Mouse (Mus musculus) thymus, adult 2 months (tissue): ENCODE results near the gene Rpl26. TPM values are rescaled to one million over a fixed set of nuclear protein-coding genes. Genes with fewer than 3 reads are reported as not detected.

ENCODE experiments used
- DNase-seq: peaks from one replicate; pipeline ENCODE4 v3.0.0; 2021
- H3K27ac ChIP-seq: fragments of 200-500 bp; 2 replicates; pipeline ENCODE4 v1.5.1; 2012; ENCODE audit warnings: low read length, control low read depth; ENCODE audit not compliant: control insufficient read depth, insufficient read depth
- H3K27me3 ChIP-seq: fragments of 200-500 bp; 2 replicates; pipeline ENCODE4 v1.6.1; 2012; ENCODE audit warnings: mild to moderate bottlenecking, low read length, moderate library complexity, mixed read lengths; ENCODE audit not compliant: control insufficient read depth, insufficient read depth
- H3K36me3 ChIP-seq: fragments of 200-500 bp; 2 replicates; pipeline ENCODE4 v1.6.1; 2012; ENCODE audit warnings: mild to moderate bottlenecking, low read length, moderate library complexity; ENCODE audit not compliant: control insufficient read depth, insufficient read depth
- H3K4me1 ChIP-seq: fragments of 200-500 bp; replicated peaks from 2 replicates; pipeline ENCODE4 v1.6.1; 2012; ENCODE audit warnings: low read length; ENCODE audit not compliant: control insufficient read depth, insufficient read depth
- H3K4me3 ChIP-seq: fragments of 200-500 bp; 2 replicates; pipeline ENCODE4 v1.5.1; 2012; ENCODE audit warnings: mild to moderate bottlenecking, low read length, control low read depth, moderate library complexity; ENCODE audit not compliant: control insufficient read depth, insufficient read depth
- CTCF ChIP-seq: fragments of 200-500 bp; IDR thresholded peaks from 2 replicates; pipeline ENCODE4 v1.5.1; 2012; ENCODE audit warnings: mild to moderate bottlenecking, control low read depth, low read length, moderate library complexity, borderline replicate concordance; ENCODE audit not compliant: control insufficient read depth, poor library complexity, insufficient read depth; ENCODE audit errors: extremely low read depth
- POLR2A ChIP-seq: fragments of 200-500 bp; IDR thresholded peaks from 2 replicates; pipeline ENCODE4 v1.6.1; 2012; ENCODE audit warnings: mild to moderate bottlenecking, low read length, control low read depth, moderate library complexity; ENCODE audit not compliant: control insufficient read depth, poor library complexity, insufficient read depth; ENCODE audit errors: extremely low read depth
- WGBS: fragments of 180-500 bp; shearing (Covaris S2); methylation state at CpG from one replicate; pipeline ENCODE4 v1.1.7; 2018; 5-methylcytosine and 5-hydroxymethylcytosine counted together
- polyA plus RNA-seq: library from polyadenylated mRNA; depleted of rRNA; stranded (reverse); fragments of >200 nt; gene quantifications from 2 replicates; pipeline ENCODE4 v1.2.3, GENCODE M21; 2012; rRNA removed

The Rpl26 gene
- polyA plus RNA-seq, 1 experiment, result 1,133 TPM

- DNase-seq, result no peak
- no peaks in the 10 kb centered on the region for H3K36me3 ChIP-seq
- H3K27me3 ChIP-seq, result no peaks in the 10 kb centered on the region
- H3K4me3 ChIP-seq, result no peak overlapping the region
- TF ChIP-seq CTCF (no peak), POLR2A (no peak)
- WGBS, result 80% methylated on average over 15 of the region's 16 CpGs
- H3K4me1 ChIP-seq, result no peaks in the 10 kb centered on the region
- H3K27ac ChIP-seq, result no peak overlapping the region
Observed at GRCm38 (mm10) chr11:68946806-68947440, 45.5 kb downstream of the Rpl26 start.

- Histone ChIP-seq H3K4me3 (no peak overlapping the region), H3K27me3 (no peaks in the 10 kb centered on the region)
- 90% methylated on average over 12 of the region's 12 CpGs for WGBS
Observed at GRCm38 (mm10) chr11:68947542-68947993, 46.2 kb downstream of the Rpl26 start.

GRCm38 (mm10) chr11:68953903-68954302 lies 52.5 kb downstream of the Rpl26 start:
- no peaks in the 10 kb centered on the region for H3K36me3 ChIP-seq
- H3K27ac ChIP-seq, result no peak overlapping the region
- peaks cover 13% of the 10 kb centered on the region for H3K4me1 ChIP-seq
- H3K27me3 ChIP-seq, result no peaks in the 10 kb centered on the region
- 59% methylated on average over 13 of the region's 13 CpGs for WGBS
- H3K4me3 ChIP-seq, result no peak overlapping the region
- TF ChIP-seq CTCF (no peak), POLR2A (no peak)
- no peak for DNase-seq

More at GRCm38 (mm10) chr11:68947542-68947993, 46.2 kb downstream of the Rpl26 start:
- H3K4me1 ChIP-seq, result no peaks in the 10 kb centered on the region
- H3K27ac ChIP-seq, result no peak overlapping the region
- TF ChIP-seq POLR2A (no peak), CTCF (no peak)
- H3K36me3 ChIP-seq, result no peaks in the 10 kb centered on the region
- DNase-seq, result no peak

GRCm38 (mm10) chr11:68954408-68954807 lies 53.0 kb downstream of the Rpl26 start:
- no peaks in the 10 kb centered on the region for H3K36me3 ChIP-seq
- no peaks in the 10 kb centered on the region for H3K27me3 ChIP-seq
- DNase-seq, result no peak
- peak overlapping the region; percentile 30; the same call in 1 of the 2 replicates for H3K4me3 ChIP-seq
- no peak overlapping the region for H3K27ac ChIP-seq
- TF ChIP-seq POLR2A (no peak), CTCF (0 out of 2 replicates have a peak, but pooled peaks have one; percentile 15)
- H3K4me1 ChIP-seq, result peaks cover 15% of the 10 kb centered on the region
- 24% methylated on average over 17 of the region's 17 CpGs for WGBS

- Histone ChIP-seq H3K27me3 (no peaks in the 10 kb centered on the region), H3K4me3 (no peak overlapping the region), H3K36me3 (no peaks in the 10 kb centered on the region), H3K4me1 (peaks cover 15% of the 10 kb centered on the region), H3K27ac (no peak overlapping the region)
- DNase-seq, result no peak
- 76% methylated on average over 5 of the region's 5 CpGs for WGBS
- TF ChIP-seq CTCF, result no peak
- TF ChIP-seq POLR2A, result no peak
Observed at GRCm38 (mm10) chr11:68955473-68955872, 54.1 kb downstream of the Rpl26 start.

GRCm38 (mm10) chr11:68956107-68956506 lies 54.7 kb downstream of the Rpl26 start:
- Histone ChIP-seq H3K36me3 (no peaks in the 10 kb centered on the region), H3K4me1 (peaks cover 15% of the 10 kb centered on the region), H3K27ac (no peak overlapping the region), H3K4me3 (no peak overlapping the region), H3K27me3 (no peaks in the 10 kb centered on the region)
- no peak for DNase-seq
- no peak for TF ChIP-seq CTCF
- TF ChIP-seq POLR2A, result no peak
- WGBS, result 88% methylated on average over 3 of the region's 3 CpGs

Other genes with a start within 250 kb of the Rpl26 start
- gene Myh10, start 210.0 kb upstream of the Rpl26 start, polyA plus RNA-seq, result 5.6 and 5.7 TPM in 2 replicates
- 51.3 and 57.0 TPM in 2 replicates for gene Ndel1, start 29.7 kb upstream of the Rpl26 start, polyA plus RNA-seq
- gene Rnf222, start 13.0 kb upstream of the Rpl26 start, polyA plus RNA-seq, result 0.04 TPM in 1 of 2 replicates, not detected in the other
- 0.24 TPM in 1 of 2 replicates, not detected in the other for gene Odf4, start 25.5 kb downstream of the Rpl26 start, polyA plus RNA-seq
- 8.5 and 14.9 TPM in 2 replicates for gene Arhgef15, start 55.9 kb downstream of the Rpl26 start, polyA plus RNA-seq
- 27.1 and 27.6 TPM in 2 replicates for gene Slc25a35, start 66.5 kb downstream of the Rpl26 start, polyA plus RNA-seq
- 22.0 and 28.0 TPM in 2 replicates for gene Rangrf, start 73.6 kb downstream of the Rpl26 start, polyA plus RNA-seq
- gene Pfas, start 106.9 kb downstream of the Rpl26 start, polyA plus RNA-seq, result 28.5 and 43.0 TPM in 2 replicates
- gene Ctc1, start 114.3 kb downstream of the Rpl26 start, polyA plus RNA-seq, result 57.8 and 64.4 TPM in 2 replicates
- gene Aurkb, start 144.1 kb downstream of the Rpl26 start, polyA plus RNA-seq, result 192 and 276 TPM in 2 replicates
- 18.0 TPM in 2 replicates for gene Borcs6, start 158.1 kb downstream of the Rpl26 start, polyA plus RNA-seq
- gene Tmem107, start 169.2 kb downstream of the Rpl26 start, polyA plus RNA-seq, result 31.1 and 33.0 TPM in 2 replicates
- 159 and 175 TPM in 2 replicates for gene Vamp2, start 186.9 kb downstream of the Rpl26 start, polyA plus RNA-seq
- 28.0 and 29.6 TPM in 2 replicates for gene Per1, start 193.6 kb downstream of the Rpl26 start, polyA plus RNA-seq
- gene Hes7, start 218.8 kb downstream of the Rpl26 start, polyA plus RNA-seq, result 0.69 and 1.1 TPM in 2 replicates
- 0.65 and 1.3 TPM in 2 replicates for gene 9130213A22Rik, start 221.0 kb downstream of the Rpl26 start, polyA plus RNA-seq
- gene Aloxe3, start 224.3 kb downstream of the Rpl26 start, polyA plus RNA-seq, result 2.0 and 2.5 TPM in 2 replicates